Mouse (Mus musculus) forebrain, embryonic 13.5 days (tissue): ENCODE data around the gene Ston2. TPM values are rescaled to one million over a fixed set of nuclear protein-coding genes. Genes with fewer than 3 reads are reported as not detected.
A peak's percentile ranks its signal among the peaks of the same experiment; 100 is the strongest.

Experiments used
- ATAC-seq: fragments of 200-750 bp; cut with Nextera tagmentation; 2 replicates; pipeline ENCODE4 v1.8.0; 2017
- H3K27ac ChIP-seq: fragments of 300-500 bp; sonication (generic); 2 replicates; pipeline ENCODE4 v1.5.1; 2015; ENCODE audit warnings: inconsistent platforms, mild to moderate bottlenecking, moderate library complexity
- H3K27me3 ChIP-seq: fragments of 300-500 bp; sonication (generic); 2 replicates; pipeline ENCODE4 v1.6.1; 2015; ENCODE audit warnings: mild to moderate bottlenecking, inconsistent platforms
- H3K36me3 ChIP-seq: fragments of 300-500 bp; sonication (generic); 2 replicates; pipeline ENCODE4 v1.6.1; 2015; ENCODE audit warnings: mild to moderate bottlenecking, inconsistent platforms; ENCODE audit not compliant: poor library complexity, severe bottlenecking
- H3K4me1 ChIP-seq: fragments of 300-500 bp; sonication (generic); 2 replicates; pipeline ENCODE4 v1.6.1; 2015; ENCODE audit warnings: inconsistent platforms
- H3K4me2 ChIP-seq: fragments of 300-500 bp; sonication (generic); 2 replicates; pipeline ENCODE4 v1.6.1; 2015; ENCODE audit warnings: inconsistent platforms, mild to moderate bottlenecking, moderate library complexity
- H3K4me3 ChIP-seq: fragments of 300-500 bp; sonication (generic); 2 replicates; pipeline ENCODE4 v1.5.1; 2015; ENCODE audit warnings: mild to moderate bottlenecking, inconsistent platforms
- H3K9ac ChIP-seq: fragments of 300-500 bp; sonication (generic); 2 replicates; pipeline ENCODE4 v1.6.1; 2015; ENCODE audit warnings: mild to moderate bottlenecking, inconsistent platforms
- H3K9me3 ChIP-seq: fragments of 300-500 bp; sonication (generic); replicated peaks from 2 replicates; pipeline ENCODE4 v1.6.1; 2016; ENCODE audit warnings: inconsistent platforms
- WGBS: fragments of 180-500 bp; shearing (Covaris S2); methylation state at CpG from one replicate; pipeline ENCODE4 v1.1.7; 2015; 5-methylcytosine and 5-hydroxymethylcytosine counted together
- polyA plus RNA-seq: library from polyadenylated mRNA; unstranded; fragments of >200 nt; fragmentation: Nextera tagmentation; extraction: Ambion mirVana; gene quantifications from 2 replicates; pipeline ENCODE4 v1.2.1, GENCODE M21; 2015

The Ston2 gene
- polyA plus RNA-seq, 1 experiment from 2014 or later, result 10.5 TPM

- no peaks in the 10 kb centered on the region for H3K9me3 ChIP-seq
- peak; percentile 78 for ATAC-seq
- H3K4me1 ChIP-seq, result peaks cover 25% of the 10 kb centered on the region
- H3K27ac ChIP-seq, result peak overlapping the region; percentile 49; the same call in 1 of the 2 replicates
- H3K9ac ChIP-seq, result no peak overlapping the region
- H3K27me3 ChIP-seq, result no peaks in the 10 kb centered on the region
- H3K4me3 ChIP-seq, result no peak overlapping the region
- WGBS, result 39% methylated on average over 3 of the region's 3 CpGs
- H3K36me3 ChIP-seq, result peaks cover 5% of the 10 kb centered on the region; the same call in 1 of the 2 replicates
- H3K4me2 ChIP-seq, result no peak overlapping the region
Measured at GRCm38 (mm10) chr12:91710876-91711275, 77.3 kb downstream of the Ston2 start.

GRCm38 (mm10) chr12:91709634-91710033, 78.6 kb downstream of the Ston2 start:
- H3K4me3 ChIP-seq, result no peak overlapping the region
- peaks cover 25% of the 10 kb centered on the region for H3K4me1 ChIP-seq
- no peaks in the 10 kb centered on the region for H3K27me3 ChIP-seq
- WGBS, result 89% methylated on average over 6 of the region's 6 CpGs
- no peaks in the 10 kb centered on the region for H3K9me3 ChIP-seq
- peaks cover 5% of the 10 kb centered on the region; the same call in 1 of the 2 replicates for H3K36me3 ChIP-seq
- no peak overlapping the region for H3K4me2 ChIP-seq
- no peak overlapping the region for H3K9ac ChIP-seq
- ATAC-seq, result peak; percentile 41; the same call in 1 of the 2 replicates
- H3K27ac ChIP-seq, result no peak overlapping the region

DNA sequence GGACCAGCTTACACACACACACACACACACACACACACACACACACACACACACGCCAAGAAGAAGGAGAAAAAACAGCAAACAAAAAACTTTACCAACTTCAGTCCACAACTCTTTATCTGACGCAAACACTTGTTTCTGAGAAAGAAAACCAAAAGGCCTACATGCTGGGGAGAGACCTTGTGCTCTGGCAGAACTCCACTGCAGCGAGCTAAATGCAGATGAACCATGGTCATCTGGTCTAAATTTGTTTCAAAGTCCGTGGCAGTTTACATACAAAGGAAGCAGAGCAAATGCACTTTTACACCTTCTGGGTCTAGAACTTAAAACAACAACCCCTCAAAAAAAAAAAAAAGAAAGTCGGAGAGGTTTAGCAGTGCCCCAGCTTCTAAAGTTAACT, 79.0 kb downstream of the Ston2 start:
- no peaks in the 10 kb centered on the region for H3K9me3 ChIP-seq
- no peaks in the 10 kb centered on the region for H3K27me3 ChIP-seq
- H3K36me3 ChIP-seq, result peaks cover 5% of the 10 kb centered on the region; the same call in 1 of the 2 replicates
- 84% methylated on average over 4 of the region's 5 CpGs for WGBS
- H3K4me3 ChIP-seq, result no peak overlapping the region
- no peak overlapping the region for H3K27ac ChIP-seq
- H3K4me2 ChIP-seq, result no peak overlapping the region
- peaks cover 25% of the 10 kb centered on the region for H3K4me1 ChIP-seq
- no peak for ATAC-seq
- H3K9ac ChIP-seq, result no peak overlapping the region

- Histone ChIP-seq H3K9me3 (no peaks in the 10 kb centered on the region), H3K4me1 (peaks cover 25% of the 10 kb centered on the region), H3K4me3 (no peak overlapping the region), H3K4me2 (no peak overlapping the region), H3K27me3 (no peaks in the 10 kb centered on the region), H3K36me3 (no peaks in the 10 kb centered on the region), H3K27ac (no peak overlapping the region), H3K9ac (no peak overlapping the region)
- ATAC-seq, result peak; percentile 77
- WGBS, result 46% methylated on average over 4 of the region's 4 CpGs
Measured at GRCm38 (mm10) chr12:91707807-91708206, 80.4 kb downstream of the Ston2 start.

GRCm38 (mm10) chr12:91703533-91703932, 84.7 kb downstream of the Ston2 start:
- Histone ChIP-seq H3K4me1 (peaks cover 13% of the 10 kb centered on the region), H3K9ac (no peak overlapping the region), H3K36me3 (0 out of 2 replicates have a peak, but pooled peaks cover 4% of the 10 kb centered on the region), H3K27ac (no peak overlapping the region), H3K9me3 (no peaks in the 10 kb centered on the region), H3K4me2 (no peak overlapping the region), H3K4me3 (no peak overlapping the region), H3K27me3 (no peaks in the 10 kb centered on the region)
- 93% methylated on average over 5 of the region's 5 CpGs for WGBS
- ATAC-seq, result no peak

DNA sequence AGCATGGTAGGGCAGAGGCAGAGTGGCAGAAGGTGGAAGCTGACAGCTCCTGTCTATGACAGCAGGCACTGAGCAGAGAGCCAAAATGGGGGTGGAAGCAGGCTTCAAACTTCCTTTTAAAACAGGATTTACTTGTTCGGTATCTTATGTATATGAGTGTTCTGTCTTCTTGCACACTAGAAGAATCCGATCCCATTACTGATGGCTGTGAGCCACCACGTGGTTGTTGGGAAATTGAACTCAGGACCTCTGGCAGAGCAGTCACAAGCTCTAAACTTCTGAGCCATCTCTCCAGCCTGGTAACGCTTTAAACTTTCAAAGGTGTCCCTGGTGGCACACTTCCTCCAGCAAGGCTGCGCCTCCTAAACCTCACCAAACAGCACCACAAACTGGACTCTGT, 85.4 kb downstream of the Ston2 start:
- Histone ChIP-seq H3K27ac (no peak overlapping the region), H3K4me3 (no peak overlapping the region), H3K27me3 (no peaks in the 10 kb centered on the region), H3K36me3 (0 out of 2 replicates have a peak, but pooled peaks cover 4% of the 10 kb centered on the region), H3K4me2 (no peak overlapping the region), H3K9ac (no peak overlapping the region), H3K4me1 (peaks cover 7% of the 10 kb centered on the region), H3K9me3 (no peaks in the 10 kb centered on the region)
- ATAC-seq, result no peak
- 91% methylated on average over 5 of the region's 5 CpGs for WGBS

- 88% methylated on average over 7 of the region's 7 CpGs for WGBS
- no peaks in the 10 kb centered on the region for H3K9me3 ChIP-seq
- 0 out of 2 replicates have a peak, but pooled peaks cover 4% of the 10 kb centered on the region for H3K36me3 ChIP-seq
- no peaks in the 10 kb centered on the region for H3K27me3 ChIP-seq
- no peaks in the 10 kb centered on the region for H3K4me1 ChIP-seq
- no peak overlapping the region for H3K4me3 ChIP-seq
- no peak overlapping the region for H3K27ac ChIP-seq
- no peak for ATAC-seq
- H3K4me2 ChIP-seq, result no peak overlapping the region
- no peak overlapping the region for H3K9ac ChIP-seq
Measured at GRCm38 (mm10) chr12:91699451-91700141, 88.6 kb downstream of the Ston2 start.

GRCm38 (mm10) chr12:91696231-91696630, 92.0 kb downstream of the Ston2 start:
- ATAC-seq, result no peak
- H3K4me1 ChIP-seq, result no peaks in the 10 kb centered on the region
- 0 out of 2 replicates have a peak, but pooled peaks cover 4% of the 10 kb centered on the region for H3K36me3 ChIP-seq
- H3K9ac ChIP-seq, result no peak overlapping the region
- WGBS, result 95% methylated on average over 4 of the region's 4 CpGs
- no peak overlapping the region for H3K4me2 ChIP-seq
- no peaks in the 10 kb centered on the region for H3K9me3 ChIP-seq
- no peaks in the 10 kb centered on the region for H3K27me3 ChIP-seq
- H3K27ac ChIP-seq, result no peak overlapping the region
- no peak overlapping the region for H3K4me3 ChIP-seq

- WGBS, result 45% methylated on average over 4 of the region's 4 CpGs
- H3K4me1 ChIP-seq, result no peaks in the 10 kb centered on the region
- no peak overlapping the region for H3K4me2 ChIP-seq
- no peaks in the 10 kb centered on the region for H3K9me3 ChIP-seq
- H3K36me3 ChIP-seq, result 0 out of 2 replicates have a peak, but pooled peaks cover 4% of the 10 kb centered on the region
- no peaks in the 10 kb centered on the region for H3K27me3 ChIP-seq
- H3K9ac ChIP-seq, result no peak overlapping the region
- no peak for ATAC-seq
- no peak overlapping the region for H3K27ac ChIP-seq
- H3K4me3 ChIP-seq, result no peak overlapping the region
Measured at GRCm38 (mm10) chr12:91695761-91696160, 92.4 kb downstream of the Ston2 start.

GRCm38 (mm10) chr12:91694748-91695147, 93.4 kb downstream of the Ston2 start:
- H3K4me3 ChIP-seq, result no peak overlapping the region
- 0 out of 2 replicates have a peak, but pooled peaks cover 4% of the 10 kb centered on the region for H3K36me3 ChIP-seq
- no peaks in the 10 kb centered on the region for H3K27me3 ChIP-seq
- no peak overlapping the region for H3K27ac ChIP-seq
- H3K9me3 ChIP-seq, result no peaks in the 10 kb centered on the region
- no peak overlapping the region for H3K4me2 ChIP-seq
- no peak for ATAC-seq
- 87% methylated on average over 4 of the region's 4 CpGs for WGBS
- H3K9ac ChIP-seq, result no peak overlapping the region
- H3K4me1 ChIP-seq, result no peaks in the 10 kb centered on the region

GRCm38 (mm10) chr12:91693566-91693965, 94.6 kb downstream of the Ston2 start:
- H3K36me3 ChIP-seq, result no peaks in the 10 kb centered on the region

DNA sequence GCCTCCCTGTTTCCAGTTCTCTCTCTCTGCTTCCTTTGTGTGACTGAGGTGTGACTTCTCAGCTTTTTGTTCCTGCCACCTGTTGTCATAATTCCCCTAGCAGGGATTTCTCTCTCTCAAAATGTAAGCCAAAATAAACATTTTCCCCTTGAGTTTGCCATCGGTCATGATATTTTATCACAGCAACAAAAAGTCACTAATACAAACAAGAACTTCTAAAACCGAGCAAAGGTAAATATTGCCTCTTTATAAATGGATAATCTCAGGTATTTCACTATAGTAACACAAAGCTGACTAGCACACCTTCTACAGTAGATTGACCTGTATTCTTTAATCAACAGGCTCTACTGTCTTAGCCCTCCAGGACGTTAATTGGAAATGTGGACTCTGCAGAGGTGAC, 95.2 kb downstream of the Ston2 start:
- Histone ChIP-seq H3K4me2 (no peak overlapping the region), H3K27me3 (no peaks in the 10 kb centered on the region), H3K9ac (no peak overlapping the region), H3K27ac (no peak overlapping the region), H3K4me1 (no peaks in the 10 kb centered on the region), H3K9me3 (no peaks in the 10 kb centered on the region), H3K36me3 (no peaks in the 10 kb centered on the region), H3K4me3 (no peak overlapping the region)
- 95% methylated on average over 3 of the region's 3 CpGs for WGBS
- ATAC-seq, result no peak

More at GRCm38 (mm10) chr12:91693566-91693965, 94.6 kb downstream of the Ston2 start:
- H3K9me3 ChIP-seq, result no peaks in the 10 kb centered on the region
- H3K4me1 ChIP-seq, result no peaks in the 10 kb centered on the region
- H3K27me3 ChIP-seq, result no peaks in the 10 kb centered on the region
- ATAC-seq, result no peak
- H3K4me2 ChIP-seq, result no peak overlapping the region
- WGBS, result 87% methylated on average over 7 of the region's 7 CpGs
- H3K27ac ChIP-seq, result no peak overlapping the region
- no peak overlapping the region for H3K4me3 ChIP-seq
- H3K9ac ChIP-seq, result no peak overlapping the region
